Mouse (Mus musculus) embryonic facial prominence, embryonic 10.5 days (tissue): ENCODE data around the gene Eml4. TPM values are rescaled to one million over a fixed set of nuclear protein-coding genes. Genes with fewer than 3 reads are reported as not detected.

Experiments used
- DNase-seq: peaks from one replicate; pipeline ENCODE4 v3.0.0-alpha.2; 2017; ENCODE audit warnings: low spot score
- H3K27ac ChIP-seq: fragments of 300-500 bp; sonication (generic); replicated peaks from 2 replicates; pipeline ENCODE4 v1.5.1; 2016; ENCODE audit warnings: mild to moderate bottlenecking
- H3K27me3 ChIP-seq: fragments of 300-500 bp; sonication (generic); replicated peaks from 2 replicates; pipeline ENCODE4 v1.6.1; 2016; ENCODE audit warnings: low read depth, mild to moderate bottlenecking; ENCODE audit not compliant: poor library complexity, severe bottlenecking
- H3K36me3 ChIP-seq: fragments of 300-500 bp; sonication (generic); replicated peaks from 2 replicates; pipeline ENCODE4 v1.6.1; 2016; ENCODE audit warnings: mild to moderate bottlenecking, moderate library complexity
- H3K4me1 ChIP-seq: fragments of 300-500 bp; sonication (generic); 2 replicates; pipeline ENCODE4 v1.6.1; 2016
- H3K4me3 ChIP-seq: fragments of 300-500 bp; sonication (generic); 2 replicates; pipeline ENCODE4 v1.5.1; 2016; ENCODE audit warnings: mild to moderate bottlenecking, moderate library complexity
- H3K9me3 ChIP-seq: fragments of 300-500 bp; sonication (generic); 2 replicates; pipeline ENCODE4 v1.6.1; 2016; ENCODE audit warnings: mild to moderate bottlenecking
- WGBS: fragments of 180-500 bp; shearing (Covaris S2); methylation state at CpG from one replicate; pipeline ENCODE4 v1.1.7; 2016; 5-methylcytosine and 5-hydroxymethylcytosine counted together
- polyA plus RNA-seq: library from polyadenylated mRNA; unstranded; fragments of >200 nt; fragmentation: Nextera tagmentation; extraction: Ambion mirVana; gene quantifications from 2 replicates; pipeline ENCODE4 v1.2.1, GENCODE M21; 2016

Eml4 gene
- polyA plus RNA-seq = 56.0 and 58.3 TPM in 2 replicates

DNA sequence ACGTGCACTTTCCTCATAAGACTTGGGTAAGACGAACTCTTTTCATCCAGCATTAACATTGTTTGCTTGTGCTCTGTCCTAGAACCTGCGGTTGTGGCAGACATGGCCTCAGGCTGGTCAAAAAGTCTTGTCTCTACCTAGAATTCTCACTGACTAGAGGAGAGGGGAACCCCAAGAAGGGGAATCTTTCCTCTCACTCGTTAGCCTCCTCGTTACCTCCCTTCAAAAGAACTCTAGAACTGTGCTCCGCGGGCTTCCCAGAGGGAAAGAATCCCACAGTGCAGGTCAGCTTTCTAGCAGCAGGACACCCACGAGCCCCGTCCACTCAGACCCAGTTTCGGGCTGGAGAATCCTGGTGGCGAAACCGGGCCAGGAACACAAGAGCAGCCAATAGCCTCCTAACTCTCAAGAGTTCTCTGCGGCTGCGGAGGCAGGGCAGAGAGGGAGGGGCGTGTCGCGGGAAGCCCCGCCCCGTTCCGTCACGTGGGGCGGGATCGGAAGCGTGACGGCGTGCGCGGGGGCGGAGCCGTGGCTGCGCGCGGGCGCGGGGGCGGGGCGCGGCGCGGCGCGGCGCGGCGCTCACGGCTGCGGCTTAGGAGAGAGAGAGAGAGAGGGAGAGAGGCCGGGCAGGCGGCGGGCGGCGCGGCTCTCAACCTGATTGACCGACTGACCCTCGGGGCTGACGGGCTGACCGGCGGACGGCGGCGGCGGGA, at the start of gene Eml4:
Gene Eml4, plus strand, starts transcription at position 553 of the 713 bp plus-strand sequence.
- peak within 1 kb of the TSS; percentile 96 for H3K4me3 ChIP-seq
- peak; percentile 96 for DNase-seq
- H3K4me1 ChIP-seq = peaks cover 37% of the 10 kb centered on the region
- peak within 1 kb of the TSS; percentile 97 for H3K27ac ChIP-seq
- no peaks in the 10 kb centered on the region for H3K27me3 ChIP-seq
- H3K36me3 ChIP-seq = no peaks in the 10 kb centered on the region
- 1% methylated on average over 61 of the region's 62 CpGs for WGBS
- no peaks in the 10 kb centered on the region for H3K9me3 ChIP-seq

- DNase-seq = no peak
- H3K36me3 ChIP-seq = no peaks in the 10 kb centered on the region
- no peaks in the 10 kb centered on the region for H3K9me3 ChIP-seq
- H3K4me1 ChIP-seq = no peaks in the 10 kb centered on the region
- no peak overlapping the region for H3K27ac ChIP-seq
- 89% methylated on average over 5 of the region's 5 CpGs for WGBS
- H3K4me3 ChIP-seq = no peak overlapping the region
- H3K27me3 ChIP-seq = no peaks in the 10 kb centered on the region
Measured at GRCm38 (mm10) chr17:83301433-83301832, 49.3 kb upstream of the Eml4 start.

DNA sequence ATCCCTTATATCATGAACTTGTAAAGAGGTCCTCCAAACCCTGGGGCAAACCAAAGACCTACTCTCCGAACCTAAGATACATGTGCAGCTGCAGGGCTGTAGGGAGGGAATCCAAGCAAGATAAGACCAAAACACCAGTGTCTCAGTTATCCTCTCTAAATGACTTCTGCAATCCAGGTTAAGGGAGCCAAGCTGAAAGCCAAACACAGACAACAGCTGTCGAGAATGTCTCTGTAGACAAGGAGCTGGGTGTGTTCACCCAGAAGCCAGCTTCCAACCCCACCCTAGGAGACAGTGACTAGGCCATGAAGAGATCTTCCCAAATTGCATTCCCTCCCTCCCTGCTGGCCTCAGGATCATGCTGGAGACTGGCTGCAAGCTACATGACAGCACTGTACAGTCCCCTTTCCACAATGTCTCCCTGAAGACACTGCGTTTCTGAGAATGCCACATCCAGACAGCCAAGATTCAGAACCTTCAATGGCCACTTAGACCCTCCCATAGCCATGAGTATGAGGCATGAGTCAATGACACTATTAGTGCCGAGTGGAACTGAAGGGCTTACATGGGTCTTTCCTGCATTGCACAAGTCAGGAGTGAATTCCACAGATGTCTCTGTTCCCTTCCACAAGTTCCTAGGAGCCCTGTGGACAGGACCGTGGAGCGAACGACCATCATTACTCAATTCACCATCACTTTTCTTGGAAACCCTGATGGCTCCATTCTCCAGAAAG, 46.5 kb upstream of the Eml4 start:
- Histone ChIP-seq H3K36me3 (no peaks in the 10 kb centered on the region), H3K4me1 (peaks cover 25% of the 10 kb centered on the region), H3K27ac (no peak overlapping the region), H3K4me3 (no peak overlapping the region), H3K9me3 (no peaks in the 10 kb centered on the region), H3K27me3 (no peaks in the 10 kb centered on the region)
- no peak for DNase-seq
- 89% methylated on average over 7 of the region's 7 CpGs for WGBS

DNA sequence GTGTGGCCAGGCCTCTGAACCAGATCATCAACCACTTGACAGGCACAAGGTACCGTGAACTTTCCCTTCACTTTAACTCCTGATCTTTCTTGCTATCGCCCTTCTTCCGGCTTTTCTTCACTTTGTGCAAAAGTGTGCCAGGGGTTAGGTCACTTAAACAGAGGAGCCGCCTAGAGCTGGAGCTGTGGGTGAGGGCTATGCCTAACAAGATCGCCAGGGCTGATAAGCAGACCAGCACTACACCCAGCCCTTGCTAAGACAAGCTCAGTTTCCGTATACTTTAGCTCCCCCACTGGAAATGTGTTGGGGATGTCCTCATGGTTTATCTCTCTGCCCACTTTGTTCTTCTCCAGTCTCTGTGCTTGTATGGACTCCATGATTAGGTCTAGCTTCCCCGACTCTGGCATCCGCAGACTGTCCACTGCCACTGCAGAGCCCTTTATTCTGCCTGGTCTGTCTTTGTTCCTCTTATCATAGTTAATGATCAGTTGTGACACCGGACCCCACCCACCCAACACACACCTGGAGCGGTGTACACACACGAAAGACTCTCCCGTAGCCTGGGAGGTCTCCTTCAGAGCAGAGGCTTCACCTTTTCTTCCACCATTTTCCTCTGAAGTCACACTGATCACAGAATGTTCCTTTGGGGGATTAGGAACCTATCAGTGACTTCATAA, 43.6 kb upstream of the Eml4 start:
- Histone ChIP-seq H3K27me3 (no peaks in the 10 kb centered on the region), H3K4me1 (peaks cover 34% of the 10 kb centered on the region), H3K4me3 (no peak overlapping the region), H3K36me3 (no peaks in the 10 kb centered on the region), H3K9me3 (no peaks in the 10 kb centered on the region), H3K27ac (no peak overlapping the region)
- 82% methylated on average over 12 of the region's 12 CpGs for WGBS
- no peak for DNase-seq

- Histone ChIP-seq H3K36me3 (no peaks in the 10 kb centered on the region), H3K4me3 (no peak overlapping the region), H3K4me1 (peaks cover 41% of the 10 kb centered on the region), H3K9me3 (no peaks in the 10 kb centered on the region), H3K27ac (no peak overlapping the region), H3K27me3 (no peaks in the 10 kb centered on the region)
- no peak for DNase-seq
- 72% methylated on average over 11 of the region's 11 CpGs for WGBS
Measured at GRCm38 (mm10) chr17:83307641-83308296, 43.0 kb upstream of the Eml4 start.

DNA sequence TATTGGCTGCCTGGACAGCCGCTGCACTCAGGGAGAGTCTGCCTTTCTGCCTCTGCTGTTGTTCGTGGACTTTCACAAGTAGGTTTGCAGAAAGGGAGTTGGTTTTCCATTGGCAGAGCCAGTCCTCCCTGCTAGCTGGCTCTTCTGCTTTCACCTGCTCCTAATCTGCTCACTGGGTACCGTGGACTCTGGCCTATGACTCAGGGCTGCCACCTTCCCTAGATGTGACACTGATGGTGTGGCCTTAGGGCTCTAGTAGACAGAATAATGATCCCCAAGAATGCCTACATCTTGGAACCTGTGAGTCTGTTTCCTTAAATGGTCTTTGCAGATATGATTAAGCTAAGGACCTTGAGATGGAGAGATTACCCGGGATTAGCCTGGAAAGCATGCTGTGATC, 42.3 kb upstream of the Eml4 start:
- H3K27ac ChIP-seq = 0 out of 2 replicates have a peak overlapping the region, but pooled peaks have one; percentile 20
- H3K4me3 ChIP-seq = no peak overlapping the region
- peaks cover 46% of the 10 kb centered on the region for H3K4me1 ChIP-seq
- WGBS = 49% methylated on average over 4 of the region's 4 CpGs
- no peaks in the 10 kb centered on the region for H3K36me3 ChIP-seq
- H3K9me3 ChIP-seq = no peaks in the 10 kb centered on the region
- no peaks in the 10 kb centered on the region; the same call in 1 of the 2 replicates for H3K27me3 ChIP-seq
- no peak for DNase-seq

DNA sequence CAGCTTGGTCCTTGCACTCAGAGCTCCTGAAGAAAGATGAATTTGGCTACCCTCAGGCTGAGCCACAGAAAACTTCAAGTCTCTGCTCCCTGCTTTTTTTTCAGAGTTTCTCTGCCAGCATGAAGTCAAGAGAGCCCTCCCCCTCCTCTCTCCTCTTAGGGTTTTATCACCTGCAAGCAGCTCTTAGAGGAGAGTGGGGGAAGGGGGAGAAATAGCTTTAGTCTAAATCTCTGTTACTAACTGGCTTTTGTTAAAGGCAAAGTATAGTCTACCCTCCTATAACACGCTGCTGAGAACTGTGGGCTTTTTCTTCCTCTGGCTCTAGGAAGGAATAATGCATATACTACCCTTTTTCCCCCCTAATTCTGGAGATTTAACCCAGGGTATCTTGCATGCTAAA, 41.5 kb upstream of the Eml4 start:
- H3K9me3 ChIP-seq = no peaks in the 10 kb centered on the region
- H3K4me1 ChIP-seq = peaks cover 49% of the 10 kb centered on the region
- DNase-seq = no peak
- no peak overlapping the region for H3K4me3 ChIP-seq
- 0 out of 2 replicates have a peak overlapping the region, but pooled peaks have one; percentile 2 for H3K27ac ChIP-seq
- no peaks in the 10 kb centered on the region; the same call in 1 of the 2 replicates for H3K27me3 ChIP-seq
- no peaks in the 10 kb centered on the region for H3K36me3 ChIP-seq
- 4% methylated on average over 1 of the region's 1 CpGs for WGBS

GRCm38 (mm10) chr17:83311806-83312205, 38.9 kb upstream of the Eml4 start:
- Histone ChIP-seq H3K4me1 (peaks cover 57% of the 10 kb centered on the region), H3K36me3 (no peaks in the 10 kb centered on the region), H3K27me3 (no peaks in the 10 kb centered on the region; the same call in 1 of the 2 replicates), H3K9me3 (no peaks in the 10 kb centered on the region), H3K4me3 (no peak overlapping the region), H3K27ac (peak overlapping the region; percentile 40; the same call in 1 of the 2 replicates)
- no peak for DNase-seq
- WGBS = 75% methylated on average over 5 of the region's 5 CpGs

- H3K27ac ChIP-seq = peak overlapping the region; percentile 77
- WGBS = 5% methylated on average over 15 of the region's 15 CpGs
- no peaks in the 10 kb centered on the region; the same call in 1 of the 2 replicates for H3K27me3 ChIP-seq
- peak overlapping the region; percentile 37 for H3K4me3 ChIP-seq
- H3K4me1 ChIP-seq = peaks cover 52% of the 10 kb centered on the region
- no peaks in the 10 kb centered on the region for H3K9me3 ChIP-seq
- no peaks in the 10 kb centered on the region for H3K36me3 ChIP-seq
- peak; percentile 81 for DNase-seq
Measured at GRCm38 (mm10) chr17:83312244-83312918, 38.4 kb upstream of the Eml4 start.

GRCm38 (mm10) chr17:83313046-83313689, 37.6 kb upstream of the Eml4 start:
- DNase-seq = no peak
- H3K4me1 ChIP-seq = peaks cover 44% of the 10 kb centered on the region
- H3K27me3 ChIP-seq = no peaks in the 10 kb centered on the region; the same call in 1 of the 2 replicates
- no peaks in the 10 kb centered on the region for H3K36me3 ChIP-seq
- H3K4me3 ChIP-seq = no peak overlapping the region
- peaks cover under 1% of the 10 kb centered on the region; the same call in 1 of the 2 replicates for H3K9me3 ChIP-seq
- H3K27ac ChIP-seq = no peak overlapping the region
- 46% methylated on average over 8 of the region's 8 CpGs for WGBS

DNA sequence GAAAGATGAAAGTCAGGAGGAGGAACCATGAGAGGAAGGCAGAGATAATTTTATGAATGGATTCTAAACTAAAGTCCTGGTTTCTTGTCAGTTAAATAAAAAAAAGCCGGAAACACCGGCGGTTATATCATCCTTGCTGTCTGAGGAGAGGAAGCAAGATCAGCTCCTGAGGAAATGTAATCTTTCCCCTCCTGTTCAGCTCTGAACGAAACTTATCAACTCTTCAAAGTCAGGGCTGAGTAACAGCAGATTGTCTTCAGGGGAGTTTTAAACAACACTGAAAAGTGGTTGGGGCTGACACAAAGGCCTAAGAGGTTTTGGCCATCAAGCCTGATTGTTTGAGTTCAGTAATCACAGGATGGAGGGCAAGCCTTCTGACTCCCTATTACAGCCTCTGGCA, 35.3 kb upstream of the Eml4 start:
- H3K4me1 ChIP-seq = peaks cover 27% of the 10 kb centered on the region
- 67% methylated on average over 4 of the region's 4 CpGs for WGBS
- no peak for DNase-seq

More for the DNA sequence above, 35.3 kb upstream of the Eml4 start:
- Histone ChIP-seq H3K27me3 (no peaks in the 10 kb centered on the region; the same call in 1 of the 2 replicates), H3K4me3 (no peak overlapping the region), H3K36me3 (no peaks in the 10 kb centered on the region), H3K9me3 (peaks cover 14% of the 10 kb centered on the region; the same call in 1 of the 2 replicates), H3K27ac (no peak overlapping the region)
